Comparison of ENCODE assay signal across 7 mouse cellular contexts in genomic region chr2:165692944-165693660, GRCm38 (mm10).
A peak's percentile ranks its signal among the peaks of the same experiment; 100 is the strongest.
DNase-seq lines count a peak whose midpoint lies in the region.

No protein-coding gene starts in this region.

- intact Hi-C loops in gastrocnemius, postnatal 14 days (cut with DNase I; ENCODE audit: low total_unique reads) = no loop called here

- peak; percentile 23 for DNase-seq in ES-CJ7 (ENCODE audit: low read depth, low spot score)
- DNase-seq in adrenal gland, adult 8-10 months = peak; percentile 36
- DNase-seq in gastrocnemius, postnatal 14 days = peak; percentile 79
- peak; percentile 63 for DNase-seq in kidney, postnatal 14 days
- DNase-seq in ovary, postnatal 36 days (ENCODE audit: low spot score) = peak; percentile 59
- DNase-seq in right cerebral cortex, postnatal 25 days = no peak
- DNase-seq in right cerebral cortex, postnatal 4 days = no peak

Comparison
In these comparisons a context has a peak if more than half of its experiments do, and no peak if none do; other contexts are left out.
1. DNase-seq: peak in ES-CJ7 (single experiment), adrenal gland, adult 8-10 months (single experiment), gastrocnemius, postnatal 14 days (single experiment), kidney, postnatal 14 days (single experiment) and ovary, postnatal 36 days (single experiment); none in right cerebral cortex, postnatal 25 days (single experiment) and right cerebral cortex, postnatal 4 days (single experiment).